In genomic region chr4:149061432-149061718, GRCm38 (mm10) we compare ENCODE assay signal across 9 mouse cellular contexts.
"Had no signal": no experiment of that assay in that cellular context is flagged by ENCODE, and none has a peak within 500 bp of the region (broad histone marks: within the 10 kb centered on the region; RNA-seq: fewer than 3 reads in every experiment).

No protein-coding gene starts in this region.

- H3K27ac ChIP-seq: limb, embryonic 13.5 days; liver, embryonic 14.5 days; midbrain, embryonic 15.5 days; stomach, postnatal 0 days had no signal

- H3K9ac ChIP-seq: limb, embryonic 13.5 days; liver, embryonic 14.5 days; midbrain, embryonic 15.5 days had no signal

- H3K4me3 ChIP-seq: limb, embryonic 13.5 days; midbrain, embryonic 15.5 days had no signal

- H3K4me2 ChIP-seq: limb, embryonic 13.5 days; midbrain, embryonic 15.5 days had no signal

- H3K36me3 ChIP-seq: limb, embryonic 13.5 days; midbrain, embryonic 15.5 days had no signal

- ATAC-seq: midbrain, embryonic 15.5 days had no signal

- H3K27me3 ChIP-seq: midbrain, embryonic 15.5 days had no signal

- DNase-seq: kidney, postnatal 10 days; left cerebral cortex, postnatal 4 days; lung, adult 18-20 months; lung, postnatal 36 days; thymus, postnatal 4 days had no signal

- H3K9me3 ChIP-seq: limb, embryonic 13.5 days; midbrain, embryonic 15.5 days had no signal
